Mouse (Mus musculus) heart, adult 2 months (tissue): ENCODE results near the gene Cel.

Experiments
- CTCF ChIP-seq: fragments of 200-600 bp; IDR thresholded peaks from 2 replicates; pipeline ENCODE4 v1.8.1; 2022; ENCODE audit warnings: antibody characterized with exemption, mild to moderate bottlenecking, moderate library complexity
- POLR2A ChIP-seq: fragments of 200-500 bp; IDR thresholded peaks from 2 replicates; pipeline ENCODE4 v1.6.1; 2011; ENCODE audit warnings: mild to moderate bottlenecking, low read depth, low read length, control low read depth; ENCODE audit not compliant: insufficient read depth

- peak; percentile 57 for TF ChIP-seq CTCF
- TF ChIP-seq POLR2A: no peak
These were observed 14.8 kb upstream of the Cel start for GRCm38 (mm10) chr2:28578003-28578402.
